Mouse (Mus musculus) liver, embryonic 11.5 days (tissue): ENCODE data around the gene Foxred2. TPM values are rescaled to one million over a fixed set of nuclear protein-coding genes. Genes with fewer than 3 reads are reported as not detected.

ENCODE experiments used
- ATAC-seq: fragments of 200-750 bp; cut with Nextera tagmentation; replicated peaks from 2 replicates; pipeline ENCODE4 v1.8.0; 2017; ENCODE audit warnings: moderate number of reproducible peaks, mild to moderate bottlenecking, moderate TSS enrichment, moderate library complexity; ENCODE audit not compliant: low FRiP score
- DNase-seq: peaks from one replicate; pipeline ENCODE4 v3.0.0-alpha.2; 2017; ENCODE audit warnings: low spot score
- H3K27ac ChIP-seq: fragments of 300-500 bp; sonication (generic); 2 replicates; pipeline ENCODE4 v1.5.1; 2014; ENCODE audit warnings: mild to moderate bottlenecking, low read depth, low read length, control low read depth
- H3K27me3 ChIP-seq: fragments of 300-500 bp; sonication (generic); replicated peaks from 2 replicates; pipeline ENCODE4 v1.6.1; 2014; ENCODE audit warnings: low read length, mixed read lengths; ENCODE audit not compliant: control insufficient read depth, insufficient read depth
- H3K36me3 ChIP-seq: fragments of 300-500 bp; sonication (generic); 2 replicates; pipeline ENCODE4 v1.6.1; 2014; ENCODE audit warnings: mild to moderate bottlenecking, low read length, moderate library complexity, mixed read lengths; ENCODE audit not compliant: control insufficient read depth, insufficient read depth
- H3K4me1 ChIP-seq: fragments of 300-500 bp; sonication (generic); replicated peaks from 2 replicates; pipeline ENCODE4 v1.6.1; 2014; ENCODE audit warnings: low read length, mixed read lengths; ENCODE audit not compliant: control insufficient read depth, insufficient read depth
- H3K4me2 ChIP-seq: fragments of 300-500 bp; sonication (generic); 2 replicates; pipeline ENCODE4 v1.6.1; 2014; ENCODE audit warnings: mild to moderate bottlenecking, control low read depth, moderate library complexity
- H3K4me3 ChIP-seq: fragments of 300-500 bp; sonication (generic); 2 replicates; pipeline ENCODE4 v1.5.1; 2014; ENCODE audit warnings: low read depth, low read length, control low read depth
- H3K9ac ChIP-seq: fragments of 300-500 bp; sonication (generic); 2 replicates; pipeline ENCODE4 v1.6.1; 2014; ENCODE audit warnings: low read depth, low read length, control low read depth
- H3K9me3 ChIP-seq: fragments of 300-500 bp; sonication (generic); 2 replicates; pipeline ENCODE4 v1.6.1; 2016; ENCODE audit warnings: low read length, inconsistent platforms, mixed read lengths; ENCODE audit not compliant: control insufficient read depth
- WGBS: fragments of 180-500 bp; shearing (Covaris S2); extraction: QIAGEN DNeasy Blood & Tissue Kit; methylation state at CpG from one replicate; pipeline ENCODE4 v1.1.7; 2014; 5-methylcytosine and 5-hydroxymethylcytosine counted together
- polyA plus RNA-seq: library from polyadenylated mRNA; unstranded; fragments of >200 nt; fragmentation: Nextera tagmentation; extraction: Ambion mirVana; gene quantifications from 2 replicates; pipeline ENCODE4 v1.2.1, GENCODE M21; 2014

The Foxred2 gene
- polyA plus RNA-seq, 1 experiment from 2014 or later: 3.3 TPM

GRCm38 (mm10) chr15:77907646-77908518 lies 48.6 kb downstream of the Foxred2 start:
- no peak overlapping the region; the same call in 1 of the 2 replicates for H3K27ac ChIP-seq

GRCm38 (mm10) chr15:77906545-77906944 lies 50.0 kb downstream of the Foxred2 start:
- Histone ChIP-seq H3K4me1 (peaks cover 25% of the 10 kb centered on the region), H3K27me3 (0 out of 2 replicates have a peak, but pooled peaks cover 2% of the 10 kb centered on the region), H3K4me2 (no peak overlapping the region), H3K27ac (no peak overlapping the region), H3K9ac (peak overlapping the region; percentile 25), H3K9me3 (no peaks in the 10 kb centered on the region), H3K36me3 (no peaks in the 10 kb centered on the region), H3K4me3 (no peak overlapping the region)
- DNase-seq (no peak), ATAC-seq (no peak)
- WGBS: 46% methylated on average over 10 of the region's 10 CpGs

More at GRCm38 (mm10) chr15:77907646-77908518, 48.6 kb downstream of the Foxred2 start:
- H3K9ac ChIP-seq: no peak overlapping the region
- H3K9me3 ChIP-seq: no peaks in the 10 kb centered on the region
- no peak overlapping the region for H3K4me2 ChIP-seq
- H3K4me3 ChIP-seq: no peak overlapping the region
- H3K27me3 ChIP-seq: 0 out of 2 replicates have a peak, but pooled peaks cover 2% of the 10 kb centered on the region
- DNase-seq: no peak
- WGBS: 50% methylated on average over 9 of the region's 9 CpGs
- H3K4me1 ChIP-seq: peaks cover 32% of the 10 kb centered on the region
- H3K36me3 ChIP-seq: no peaks in the 10 kb centered on the region
- no peak for ATAC-seq

- Histone ChIP-seq H3K4me2 (no peak overlapping the region), H3K36me3 (no peaks in the 10 kb centered on the region), H3K4me3 (no peak overlapping the region), H3K9ac (no peak overlapping the region), H3K9me3 (no peaks in the 10 kb centered on the region), H3K27ac (no peak overlapping the region), H3K4me1 (peaks cover 24% of the 10 kb centered on the region), H3K27me3 (0 out of 2 replicates have a peak, but pooled peaks cover 2% of the 10 kb centered on the region)
- ATAC-seq (no peak), DNase-seq (no peak)
- WGBS: 85% methylated on average over 8 of the region's 8 CpGs
Measured at GRCm38 (mm10) chr15:77906081-77906480, 50.4 kb downstream of the Foxred2 start.

GRCm38 (mm10) chr15:77905275-77905970 lies 51.1 kb downstream of the Foxred2 start:
- ATAC-seq (peak; percentile 66), DNase-seq (peak; percentile 78)
- Histone ChIP-seq H3K27me3 (0 out of 2 replicates have a peak, but pooled peaks cover 2% of the 10 kb centered on the region), H3K4me2 (peak overlapping the region; percentile 61), H3K36me3 (no peaks in the 10 kb centered on the region), H3K9me3 (no peaks in the 10 kb centered on the region), H3K4me1 (peaks cover 24% of the 10 kb centered on the region), H3K27ac (no peak overlapping the region; the same call in 1 of the 2 replicates), H3K4me3 (peak overlapping the region; percentile 19; the same call in 1 of the 2 replicates), H3K9ac (peak overlapping the region; percentile 23; the same call in 1 of the 2 replicates)
- WGBS: 9% methylated on average over 26 of the region's 26 CpGs

- Histone ChIP-seq H3K27me3 (0 out of 2 replicates have a peak, but pooled peaks cover 2% of the 10 kb centered on the region), H3K4me3 (no peak overlapping the region), H3K4me2 (peak overlapping the region; percentile 61), H3K9ac (no peak overlapping the region), H3K4me1 (peaks cover 24% of the 10 kb centered on the region), H3K9me3 (no peaks in the 10 kb centered on the region), H3K27ac (no peak overlapping the region), H3K36me3 (no peaks in the 10 kb centered on the region)
- ATAC-seq (no peak), DNase-seq (no peak)
- 23% methylated on average over 12 of the region's 12 CpGs for WGBS
Measured at GRCm38 (mm10) chr15:77904363-77904892, 52.1 kb downstream of the Foxred2 start.

- no peak overlapping the region for H3K4me3 ChIP-seq
- no peak for DNase-seq
- H3K9me3 ChIP-seq: no peaks in the 10 kb centered on the region
- H3K4me2 ChIP-seq: no peak overlapping the region
- no peak overlapping the region for H3K27ac ChIP-seq
- 0 out of 2 replicates have a peak, but pooled peaks cover 2% of the 10 kb centered on the region for H3K27me3 ChIP-seq
- ATAC-seq: no peak
- no peak overlapping the region for H3K9ac ChIP-seq
- peaks cover 24% of the 10 kb centered on the region for H3K4me1 ChIP-seq
- no peaks in the 10 kb centered on the region for H3K36me3 ChIP-seq
- WGBS: 70% methylated on average over 5 of the region's 5 CpGs
Measured at GRCm38 (mm10) chr15:77903176-77903575, 53.3 kb downstream of the Foxred2 start.

- Histone ChIP-seq H3K4me3 (no peak overlapping the region), H3K9me3 (no peaks in the 10 kb centered on the region), H3K27ac (no peak overlapping the region), H3K27me3 (no peaks in the 10 kb centered on the region), H3K9ac (no peak overlapping the region), H3K4me1 (no peaks in the 10 kb centered on the region), H3K4me2 (peak overlapping the region; percentile 29; the same call in 1 of the 2 replicates), H3K36me3 (no peaks in the 10 kb centered on the region)
- WGBS: 80% methylated on average over 13 of the region's 14 CpGs
- DNase-seq (no peak), ATAC-seq (no peak)
Measured at GRCm38 (mm10) chr15:77894926-77895325, 61.6 kb downstream of the Foxred2 start.

- no peaks in the 10 kb centered on the region for H3K36me3 ChIP-seq
- no peaks in the 10 kb centered on the region for H3K4me1 ChIP-seq
- WGBS: 61% methylated on average over 10 of the region's 10 CpGs
- no peaks in the 10 kb centered on the region for H3K27me3 ChIP-seq
- H3K9me3 ChIP-seq: no peaks in the 10 kb centered on the region
- ATAC-seq (no peak), DNase-seq (no peak)
- no peak overlapping the region for H3K4me3 ChIP-seq
- H3K27ac ChIP-seq: no peak overlapping the region
- H3K9ac ChIP-seq: no peak overlapping the region
- H3K4me2 ChIP-seq: no peak overlapping the region
Measured at GRCm38 (mm10) chr15:77893292-77893691, 63.2 kb downstream of the Foxred2 start.
